Mouse (Mus musculus): Measurements from ENCODE around the gene Ttc39b.
"Not testable (repeated sequence)": the region's sequence is repeated elsewhere in the genome, so short reads cannot be mapped to it uniquely, and the experiment has no call there.

The Ttc39b gene

DNA sequence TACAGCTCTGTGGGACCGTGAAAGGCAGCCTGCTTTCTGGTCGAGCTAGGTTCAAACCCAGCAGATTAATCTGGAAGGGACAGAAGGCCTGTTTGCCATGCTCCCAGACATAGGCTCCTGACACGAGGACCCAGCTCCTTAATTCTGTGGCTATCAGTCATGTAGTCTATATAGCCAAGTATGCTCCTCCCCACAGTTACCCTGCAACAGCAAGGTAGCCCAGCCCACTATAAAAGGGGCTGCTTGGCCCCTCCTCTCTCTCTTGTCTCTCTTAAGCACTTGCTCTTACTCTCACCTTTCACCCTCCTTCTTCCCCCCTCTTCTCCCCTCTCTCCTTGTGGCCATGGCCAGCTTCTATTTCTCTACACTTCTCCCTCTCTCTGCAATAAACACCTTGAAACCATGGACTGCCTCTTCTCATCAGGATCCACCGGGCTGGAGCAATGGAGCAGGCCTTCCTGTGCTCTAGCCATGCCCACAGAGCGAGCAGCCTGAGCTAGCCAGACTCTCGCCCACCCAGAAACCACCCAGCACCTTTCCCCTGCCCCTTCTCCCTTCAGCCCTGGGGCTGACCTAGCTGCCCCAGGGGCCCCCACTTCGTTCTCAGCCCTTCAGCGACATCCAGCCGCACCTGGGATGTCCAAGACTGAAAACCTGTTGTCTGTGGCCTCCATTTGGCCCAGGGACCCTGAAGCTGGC, 51.0 kb downstream of the Ttc39b start:
- no peak for DNase-seq

DNA sequence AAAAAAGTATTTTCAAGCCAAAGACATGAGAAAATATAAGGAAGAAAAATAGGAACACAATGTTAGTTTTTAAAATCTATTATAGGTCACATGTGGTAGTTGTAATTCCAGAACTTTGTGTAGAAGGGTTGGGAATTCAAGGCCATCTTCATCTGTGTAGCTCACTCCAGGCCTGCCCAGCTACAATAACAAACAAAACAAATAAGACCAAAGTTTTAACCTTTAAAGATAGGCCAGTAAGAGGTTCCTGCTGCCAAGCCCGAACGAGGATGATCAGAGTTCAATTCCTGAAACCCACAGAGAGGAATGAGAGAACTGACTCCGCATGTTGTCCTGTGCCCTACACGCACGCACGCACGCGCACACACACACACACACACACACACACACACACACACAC, 53.6 kb downstream of the Ttc39b start:
- no peak for DNase-seq

DNA sequence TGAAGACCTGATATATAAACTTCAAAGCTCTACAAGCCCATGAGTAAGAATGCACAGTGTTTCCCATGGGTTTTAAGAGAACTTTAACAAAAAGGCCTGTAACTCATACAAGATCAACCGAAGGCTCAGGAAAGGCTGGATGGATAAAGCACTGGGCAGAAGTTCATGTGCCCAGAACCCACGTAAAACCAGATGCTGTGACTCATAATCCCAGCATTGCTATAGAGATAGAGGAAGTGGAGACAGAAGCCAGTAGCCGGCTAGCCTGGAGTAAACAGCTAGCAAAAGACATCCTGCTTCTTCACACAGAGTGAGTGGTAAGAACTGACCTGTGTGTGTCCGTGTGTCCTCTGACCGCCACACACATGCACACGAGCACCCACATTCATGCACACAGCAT, 54.4 kb downstream of the Ttc39b start:
- no peak for DNase-seq

DNA sequence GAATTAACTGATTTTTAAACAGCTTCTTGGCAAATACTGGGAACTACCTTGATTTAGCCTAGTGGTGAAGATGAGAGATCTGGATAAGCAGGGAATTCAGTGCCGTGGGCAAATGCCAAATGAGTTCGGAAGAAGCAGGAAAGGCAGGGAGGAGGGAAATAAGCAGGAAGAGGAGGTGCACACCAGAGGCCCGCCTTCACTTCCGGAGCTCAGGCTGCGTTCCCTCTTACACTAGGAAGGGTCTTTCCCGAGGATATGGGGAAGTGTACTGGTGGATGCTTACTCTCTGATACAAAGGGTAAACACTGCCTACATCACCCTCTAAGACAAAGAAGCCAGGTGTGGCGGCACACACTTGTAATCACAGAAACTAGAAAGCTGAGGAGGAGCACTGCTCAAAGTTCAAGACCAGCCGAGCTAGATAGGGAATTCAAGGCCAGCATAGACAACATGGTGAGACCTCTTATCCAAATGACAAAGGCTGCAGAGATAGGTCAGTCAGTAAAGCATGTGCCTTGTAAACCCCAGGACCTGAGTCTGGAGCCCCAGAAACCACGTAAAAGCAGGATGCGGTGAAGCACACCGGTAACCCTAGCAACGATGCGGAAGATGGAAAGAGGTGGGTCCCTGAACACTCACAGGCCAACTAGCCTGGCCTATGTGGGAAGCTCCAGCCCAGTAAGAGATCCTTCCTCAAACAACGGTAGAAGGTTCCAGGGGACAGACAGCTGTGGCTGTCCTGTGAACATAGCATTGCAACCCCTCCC, 57.9 kb downstream of the Ttc39b start:
- DNase-seq, result no peak

DNA sequence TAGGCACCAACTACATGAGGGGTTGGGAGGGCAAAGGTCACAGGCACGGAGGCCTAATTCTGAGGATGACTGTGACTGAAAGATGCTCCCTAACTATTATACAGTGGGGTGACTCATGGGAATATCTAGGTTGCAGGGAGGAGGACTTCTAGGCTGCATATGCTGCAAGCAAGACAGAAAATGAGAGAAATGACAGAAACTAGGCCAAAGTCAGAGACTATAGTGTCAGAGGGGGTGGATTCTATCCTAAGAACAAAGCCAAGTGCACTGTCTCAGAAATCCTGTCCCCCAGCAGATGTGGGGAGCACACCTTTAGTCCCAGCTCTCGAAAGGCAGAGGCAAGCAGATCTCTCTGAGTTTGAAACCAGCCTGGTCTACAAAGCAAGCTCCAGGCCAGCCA, 59.2 kb downstream of the Ttc39b start:
- DNase-seq, result no peak

DNA sequence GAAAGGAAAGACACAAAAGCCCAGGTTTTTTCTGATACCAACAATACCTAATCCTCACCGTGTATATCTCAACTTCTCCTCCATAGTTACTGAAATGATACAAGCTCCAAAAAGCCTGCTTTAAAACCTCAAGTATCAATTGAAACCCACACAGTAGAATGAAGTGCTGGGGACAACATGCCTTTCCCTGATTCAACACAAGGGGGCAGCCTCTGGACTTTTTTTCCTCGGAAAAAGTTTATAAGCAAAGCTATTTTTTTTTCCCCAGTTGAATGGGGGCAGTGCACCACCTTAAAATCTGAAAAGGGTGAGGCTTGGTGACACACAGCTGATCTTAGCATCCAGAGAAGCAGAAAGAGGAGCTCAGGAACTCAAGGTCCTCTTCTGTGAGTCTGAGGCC, 62.1 kb downstream of the Ttc39b start:
- peak; percentile 48 to 49 for DNase-seq

DNA sequence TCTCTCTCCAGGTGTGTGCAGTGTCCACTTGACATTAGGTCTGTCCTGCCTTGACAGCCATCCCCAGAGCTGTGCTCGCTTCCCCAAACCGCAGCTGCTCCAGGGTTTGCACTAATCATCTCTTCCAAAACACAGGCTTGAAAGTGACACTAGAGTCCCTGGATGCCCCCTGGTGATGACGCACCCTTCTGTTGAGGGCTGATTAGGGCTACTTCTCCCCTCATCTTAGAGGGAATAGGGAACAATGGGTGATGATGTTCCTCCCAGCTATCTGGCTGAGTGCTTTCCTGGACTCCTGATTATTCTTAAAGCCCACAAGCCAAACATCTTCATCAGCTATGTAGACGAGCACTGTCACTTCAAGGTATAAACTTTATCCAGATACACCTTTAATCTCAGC, 64.4 kb downstream of the Ttc39b start:
- no peak for DNase-seq

DNA sequence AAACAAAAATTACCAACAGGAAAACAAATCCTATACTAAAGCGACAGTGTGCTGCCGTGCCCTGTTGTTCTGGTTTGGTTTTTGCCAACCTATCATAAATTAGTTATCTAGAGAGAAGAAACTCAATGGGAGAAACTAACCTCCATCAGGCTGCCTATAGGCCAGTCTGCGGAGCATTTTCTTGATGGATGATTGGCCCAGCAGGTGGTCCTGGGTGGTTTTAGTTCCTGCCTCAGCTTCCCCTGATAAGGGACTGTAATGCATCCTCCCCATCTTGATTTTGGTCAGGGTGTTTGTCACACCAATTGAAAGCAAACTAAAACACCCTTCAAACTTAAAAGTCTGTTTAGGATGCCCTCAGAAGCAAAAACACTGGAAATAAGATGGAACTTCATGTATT, 65.8 kb downstream of the Ttc39b start:
- DNase-seq, result no peak

DNA sequence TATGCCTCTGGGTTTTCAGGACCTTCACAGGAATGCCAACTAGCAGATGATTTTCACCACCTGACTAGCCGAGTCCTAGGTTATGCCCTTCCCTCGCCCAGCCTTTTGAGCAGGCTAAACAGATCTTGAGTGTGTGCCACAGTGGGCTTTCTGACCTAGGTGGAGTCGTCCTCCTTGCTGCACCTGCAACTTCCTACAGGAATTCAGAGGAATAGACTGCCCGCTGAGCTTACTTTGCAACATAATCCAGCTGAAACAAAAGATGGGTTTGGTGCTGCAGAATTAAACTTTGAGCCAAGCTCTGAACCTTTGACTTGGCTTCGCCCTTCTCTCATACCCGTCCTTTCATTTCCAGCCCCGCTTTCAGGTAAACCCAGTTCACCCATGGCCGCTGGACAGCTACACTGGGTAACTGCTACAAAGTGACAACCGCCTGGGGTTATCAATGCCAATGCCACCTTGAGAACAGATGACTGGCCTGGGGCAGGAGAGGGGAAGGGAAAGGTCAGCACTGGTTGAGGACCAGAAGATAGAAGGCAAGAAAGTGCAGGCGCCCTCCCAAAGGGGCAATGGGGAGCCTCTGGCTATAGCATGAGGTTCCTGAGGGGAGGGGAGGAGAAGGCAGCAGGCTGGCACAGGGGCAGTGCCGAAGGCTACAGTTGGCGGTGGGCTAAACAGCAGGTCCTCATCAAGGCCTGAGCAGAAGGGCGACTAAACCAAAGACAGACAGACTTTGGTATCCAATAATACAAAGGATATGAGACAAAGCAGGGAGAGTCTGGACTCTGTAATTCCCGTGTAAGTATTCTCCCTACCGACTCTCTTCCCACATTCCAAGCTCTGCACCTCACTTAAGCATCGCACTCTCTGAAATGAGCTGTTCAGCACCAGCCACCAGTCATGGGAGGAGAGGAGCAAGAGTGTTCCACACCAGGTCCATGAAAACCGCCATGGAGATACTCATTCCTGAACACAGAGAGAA, 66.5 kb downstream of the Ttc39b start:
- DNase-seq, result no peak

DNA sequence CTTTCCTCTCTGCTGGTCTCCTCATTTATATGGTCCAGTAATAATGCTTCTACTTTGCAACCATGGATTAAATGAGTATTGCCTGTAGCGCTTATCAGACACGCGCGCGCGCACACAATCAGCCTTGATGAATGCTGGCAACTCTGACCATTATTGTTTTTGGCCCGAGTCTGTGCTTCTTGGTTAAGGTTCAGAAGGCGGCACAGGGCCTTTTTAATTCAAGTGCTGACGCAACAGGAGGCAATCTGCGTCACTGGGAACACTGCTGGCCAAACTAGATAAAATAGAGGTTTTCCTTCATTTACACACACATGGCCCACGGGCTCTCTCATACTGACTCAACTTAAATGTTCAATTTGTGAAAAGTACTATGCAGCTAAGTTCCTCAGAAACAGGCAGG, 67.3 kb downstream of the Ttc39b start:
- DNase-seq, result no peak

DNA sequence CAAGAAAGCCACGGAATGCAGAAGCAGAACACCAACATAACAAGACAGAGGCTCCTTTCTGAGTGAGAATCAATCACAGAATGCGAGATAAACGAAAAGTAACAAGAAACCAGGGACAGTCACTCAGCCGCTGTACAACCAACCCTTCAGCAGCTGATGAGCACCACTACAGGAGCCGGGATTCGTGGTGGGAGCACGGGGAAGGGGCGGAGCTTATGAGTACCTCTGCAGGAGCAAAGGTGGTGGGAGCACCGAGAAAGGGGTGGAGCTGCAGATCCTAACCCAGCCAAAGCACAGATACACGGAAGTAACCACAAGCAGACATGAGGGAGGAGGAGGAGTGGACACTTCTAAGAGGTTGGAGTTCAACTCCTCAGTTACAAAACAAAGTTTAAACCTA, 69.1 kb downstream of the Ttc39b start:
- DNase-seq, result no peak

DNA sequence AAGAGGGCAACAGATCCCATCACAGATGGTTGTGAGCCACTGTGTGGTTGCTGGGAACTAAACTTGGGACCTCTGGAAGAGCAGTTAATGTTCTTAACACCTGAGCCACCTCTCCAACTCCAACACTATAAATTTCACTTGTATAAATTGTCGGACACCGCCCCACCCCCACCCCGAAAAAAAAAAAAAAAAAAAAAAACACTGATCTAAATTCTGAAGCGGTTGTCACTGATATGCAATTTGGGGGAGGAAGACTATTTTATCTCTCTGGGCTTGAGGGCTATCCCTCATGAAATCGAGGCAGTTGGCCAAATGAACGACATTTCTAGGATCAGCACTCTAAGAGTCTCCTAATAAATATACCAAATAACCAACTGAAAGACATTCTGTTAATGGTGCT, 70.4 kb downstream of the Ttc39b start:
- DNase-seq, result no peak

DNA sequence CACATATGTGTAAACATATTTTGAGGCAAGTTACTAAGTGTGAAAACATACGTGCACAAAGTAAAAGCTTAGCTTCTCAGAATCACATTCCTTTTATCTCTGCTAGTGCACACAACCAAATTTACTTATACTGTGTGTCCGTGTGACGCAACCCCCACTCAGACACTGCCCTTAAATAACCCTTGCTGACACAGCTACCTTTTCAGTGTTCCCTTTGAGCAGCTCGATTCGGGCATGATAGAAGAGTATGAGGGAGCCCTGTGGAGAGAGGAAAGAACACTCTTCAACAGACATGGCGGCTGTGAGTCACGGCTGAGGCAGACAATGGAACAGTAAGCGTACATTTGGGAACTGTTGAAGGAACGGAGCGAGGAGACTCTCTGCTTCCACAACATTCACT, 80.3 kb downstream of the Ttc39b start:
- DNase-seq, result no peak

DNA sequence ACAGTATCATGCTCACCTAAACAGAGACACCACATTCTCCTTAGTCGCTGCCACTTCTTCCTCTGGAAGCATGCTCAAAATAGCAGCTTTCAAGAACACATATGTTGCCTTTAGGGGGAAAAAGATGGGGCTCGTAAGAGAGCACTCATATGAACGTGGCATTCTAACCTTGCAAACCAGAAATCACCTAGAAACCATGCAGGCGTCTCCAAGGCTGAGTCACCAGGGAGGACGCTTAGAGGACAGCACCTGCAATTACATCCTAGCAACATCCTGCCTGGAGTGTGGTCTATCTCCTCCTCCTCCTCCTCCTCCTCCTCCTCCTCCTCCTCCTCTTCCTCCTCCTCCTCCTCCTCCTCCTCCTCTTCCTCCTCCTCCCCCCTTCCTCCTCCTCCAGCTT, 82.4 kb downstream of the Ttc39b start:
- DNase-seq, result no peak

DNA sequence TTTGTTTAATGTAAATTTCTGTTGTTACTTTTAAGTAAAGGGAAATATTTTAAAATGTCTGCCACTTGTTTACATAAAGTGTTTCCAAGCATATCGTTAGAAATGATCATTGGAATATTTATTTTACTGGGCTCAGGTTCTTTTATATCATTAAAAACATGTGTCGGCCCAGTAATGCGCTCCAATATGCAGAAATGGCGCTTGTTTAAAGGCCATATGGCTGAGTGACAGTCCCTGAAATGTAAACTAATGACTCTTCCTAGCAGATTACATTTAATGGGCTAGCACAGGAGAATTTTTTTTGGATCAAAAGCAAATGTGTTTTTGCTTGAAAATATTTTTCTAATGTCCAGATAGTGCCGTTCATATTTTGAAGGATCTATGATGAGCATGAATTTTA, 86.4 kb downstream of the Ttc39b start:
- DNase-seq, result no peak

DNA sequence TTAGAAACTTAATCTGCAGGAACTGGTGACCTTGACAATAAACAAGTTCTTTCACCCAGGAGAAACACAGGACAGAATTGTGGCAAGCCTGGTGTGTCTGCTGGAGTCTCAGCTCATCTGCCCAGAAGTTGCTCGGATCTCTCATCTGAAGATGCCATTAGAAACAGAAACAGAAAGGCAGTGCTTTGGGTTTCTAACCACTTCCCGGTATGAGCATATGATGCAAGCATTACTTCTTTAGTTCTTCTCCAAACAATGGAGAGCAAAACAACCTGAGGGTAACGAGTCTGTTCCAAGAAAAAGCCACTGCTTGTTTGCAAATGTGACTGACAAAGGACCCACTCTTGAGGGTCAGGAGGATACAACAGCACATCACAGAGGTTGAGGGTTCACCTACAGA, 88.8 kb downstream of the Ttc39b start:
- not testable (repeated sequence) for DNase-seq

DNA sequence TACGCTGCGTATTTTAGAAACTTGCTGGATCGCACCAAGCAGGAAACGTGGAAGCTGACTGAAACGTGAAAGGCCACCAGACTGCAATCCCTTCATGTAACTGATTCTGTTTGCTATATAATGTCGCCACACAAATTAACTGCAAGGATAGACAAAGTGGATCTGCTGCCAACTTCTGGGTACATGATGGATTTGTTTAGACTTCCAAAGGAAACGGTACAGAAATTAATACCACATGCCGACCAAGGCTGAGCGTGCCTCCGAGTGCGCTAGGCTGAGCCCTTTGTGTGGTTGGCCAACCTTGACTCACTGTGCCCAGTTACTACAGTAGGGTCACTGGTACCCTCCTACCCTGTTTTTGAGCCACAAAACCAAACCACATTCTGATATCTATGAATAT, 89.3 kb downstream of the Ttc39b start:
- no peak for DNase-seq

DNA sequence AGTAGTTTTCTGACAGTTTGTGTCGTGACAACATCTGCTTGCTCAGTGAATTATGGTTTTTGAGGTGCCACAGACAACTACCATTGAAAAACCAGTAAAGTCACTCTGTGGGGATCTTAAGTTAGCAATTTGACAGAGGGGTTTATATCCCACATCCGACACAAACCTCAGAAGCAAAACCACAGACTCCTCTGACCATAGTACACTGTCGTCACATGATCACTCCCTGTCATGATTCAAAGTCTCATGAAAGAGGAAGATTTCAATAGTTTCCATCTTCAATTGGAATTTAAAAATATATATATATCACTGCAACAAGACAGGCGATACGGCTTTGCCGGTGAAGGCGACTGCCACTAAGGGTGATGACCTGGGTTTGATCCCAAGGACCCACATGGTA, 89.9 kb downstream of the Ttc39b start:
- DNase-seq, result no peak

DNA sequence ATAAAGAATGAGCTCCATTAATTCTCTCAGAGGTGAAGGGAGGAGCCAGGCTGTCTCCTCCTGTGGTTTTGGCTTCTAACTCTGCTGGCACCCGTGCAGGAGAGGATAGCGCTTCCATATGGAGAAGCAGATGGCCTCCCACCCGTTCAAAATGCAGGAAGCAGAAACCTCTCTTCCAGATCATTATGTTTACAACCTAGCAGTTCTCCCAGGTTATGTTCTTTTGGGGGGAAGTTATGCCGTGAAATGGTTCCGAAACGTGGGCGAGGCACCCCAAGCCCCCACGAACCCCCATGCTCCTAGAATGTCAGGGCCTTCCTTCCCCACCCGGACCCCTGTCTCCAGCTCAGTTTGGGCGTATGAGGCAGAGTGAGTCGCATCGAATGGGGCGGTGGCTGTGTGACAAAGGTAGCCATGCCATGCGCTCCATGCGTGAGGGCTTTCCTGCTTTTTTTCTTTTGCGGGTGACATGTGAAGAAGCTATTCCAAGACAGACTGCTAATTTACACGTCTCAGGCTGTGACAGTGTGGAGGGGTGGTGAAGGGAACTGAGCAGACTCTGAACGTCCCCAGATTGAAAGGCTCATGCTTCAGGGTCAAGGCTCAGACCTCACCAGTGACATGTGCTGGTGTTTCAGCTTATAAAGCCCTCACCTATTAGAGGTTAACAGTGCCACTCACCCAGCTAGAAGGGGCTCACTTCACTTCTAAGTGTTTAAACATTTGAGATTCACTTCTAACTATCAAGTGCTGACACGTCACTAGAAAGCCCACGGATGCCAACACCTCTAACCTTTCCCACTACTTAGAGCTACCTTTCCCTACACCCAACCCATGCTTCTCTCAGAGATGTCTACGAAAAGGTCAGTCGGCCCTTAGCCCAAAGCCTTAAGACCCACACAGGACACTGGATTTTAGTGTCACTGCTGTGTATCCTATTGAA, 90.6 kb downstream of the Ttc39b start:
- DNase-seq, result no peak

DNA sequence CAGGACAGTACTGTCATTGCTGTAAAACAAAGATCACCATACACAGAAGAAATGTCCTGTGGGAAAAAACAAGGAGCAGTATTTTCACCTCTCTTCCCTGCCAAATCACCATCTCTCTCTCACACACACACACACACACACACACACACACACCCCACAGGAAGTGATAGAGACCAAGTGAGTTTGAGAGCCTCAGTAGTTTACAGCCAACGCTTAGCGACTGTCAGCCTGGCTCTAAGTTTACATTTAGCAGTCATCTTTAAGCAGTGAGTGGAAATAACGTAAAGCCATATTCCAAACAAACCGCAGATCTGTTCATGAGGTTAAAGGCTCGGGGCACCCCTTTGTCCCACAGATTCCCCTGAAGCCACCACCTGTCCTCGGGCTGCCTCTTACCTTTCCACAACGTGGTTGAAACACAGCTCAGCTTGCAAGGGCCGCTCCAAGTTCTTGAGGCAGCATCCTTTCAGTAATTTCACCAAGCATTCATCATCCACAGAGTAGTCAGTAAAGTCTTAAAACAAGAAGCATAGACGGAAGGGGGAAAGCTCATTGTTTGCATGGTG, 91.7 kb downstream of the Ttc39b start:
- DNase-seq, result no peak

DNA sequence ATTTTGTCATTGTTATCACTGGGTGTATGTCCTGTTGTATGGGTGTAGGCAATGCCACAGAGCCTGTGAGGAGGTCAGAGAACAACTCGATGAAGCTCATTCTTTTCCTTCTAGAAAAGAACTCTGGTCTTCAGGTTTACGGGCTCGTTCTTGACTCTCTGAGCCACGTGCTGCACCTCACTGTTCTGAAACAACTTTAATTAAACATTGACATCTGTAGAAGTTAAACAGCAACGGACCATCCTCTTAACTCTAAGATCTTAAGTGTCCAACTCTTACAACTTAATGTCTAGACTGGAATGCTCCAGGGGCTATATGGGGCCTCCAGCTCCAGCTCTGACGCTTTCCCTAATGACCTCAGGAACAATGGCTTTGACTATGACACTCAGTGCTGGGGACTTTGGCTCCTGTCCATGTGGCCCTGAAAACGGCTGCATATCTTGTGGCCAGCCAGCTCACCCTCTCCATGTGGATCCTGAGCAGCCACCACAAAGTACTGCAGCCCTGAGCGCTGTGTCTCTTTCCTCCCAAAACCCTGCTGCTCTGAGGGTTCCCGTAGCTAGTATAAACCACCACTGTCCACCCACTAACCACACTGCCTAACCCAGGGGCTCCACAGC, 95.3 kb downstream of the Ttc39b start:
- DNase-seq, result no peak

DNA sequence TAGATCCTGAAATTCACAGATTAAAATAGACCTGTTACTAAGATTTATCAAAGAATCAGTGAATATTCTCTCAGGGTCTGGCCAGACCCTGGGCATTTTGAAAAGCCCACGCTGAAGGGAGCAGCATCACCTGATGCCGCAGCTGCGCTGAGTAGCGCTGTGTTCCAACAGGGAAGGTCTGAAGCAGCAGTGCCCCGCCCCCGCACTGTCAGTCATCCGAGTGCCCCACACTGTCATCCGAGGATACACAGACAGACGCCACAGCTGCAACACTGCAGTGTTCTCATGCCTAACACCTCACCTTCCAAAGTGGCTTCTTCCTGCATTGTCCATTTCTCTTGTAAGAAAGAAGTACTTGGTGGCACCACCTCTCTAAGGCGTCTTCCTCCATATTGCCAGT, 96.0 kb downstream of the Ttc39b start:
- no peak for DNase-seq
